Mouse (Mus musculus): ENCODE measurements around the gene Tsen34.

DNA sequence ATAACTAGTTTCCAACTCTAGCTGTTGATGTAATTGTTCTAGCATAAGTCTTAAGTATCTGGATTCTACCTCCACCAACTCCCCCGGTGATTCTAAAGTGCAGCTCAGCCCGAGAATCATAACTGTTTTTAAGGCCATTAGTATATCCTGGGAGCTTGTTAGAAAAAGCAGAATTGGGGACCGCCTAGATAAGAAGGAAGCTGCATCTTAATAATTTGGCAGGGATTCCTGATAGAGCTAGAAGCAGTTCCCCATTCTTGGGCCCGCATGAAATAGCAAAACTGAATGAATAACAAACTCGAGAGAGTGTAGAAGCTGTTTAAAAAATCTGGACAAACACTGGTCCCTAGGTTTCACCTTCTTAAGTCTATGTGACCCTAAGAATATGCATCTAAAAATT, 49.3 kb upstream of the Tsen34 start:
- TF ChIP-seq CTCF (IDR thresholded peaks at IDR 0.05; ENCODE audit: low read depth, low read length), result no peak
- no peak for TF ChIP-seq POLR2A (IDR thresholded peaks at IDR 0.05; ENCODE audit: insufficient read depth, low read length)
